Mouse (Mus musculus) heart, embryonic 13.5 days (tissue): Measurements from ENCODE around the gene Rars2. TPM values are rescaled to one million over a fixed set of nuclear protein-coding genes. Genes with fewer than 3 reads are reported as not detected.
A peak's percentile ranks its signal among the peaks of the same experiment; 100 is the strongest.

Source experiments
- ATAC-seq: fragments of 200-750 bp; cut with Nextera tagmentation; 2 replicates; pipeline ENCODE4 v1.8.0; 2017; ENCODE audit warnings: moderate TSS enrichment; ENCODE audit not compliant: insufficient number of reproducible peaks, low FRiP score, low TSS enrichment; ENCODE audit errors: extremely low read depth
- H3K27ac ChIP-seq: fragments of 300-500 bp; sonication (generic); replicated peaks from 2 replicates; pipeline ENCODE4 v1.5.1; 2015; ENCODE audit warnings: moderate library complexity, mild to moderate bottlenecking, inconsistent platforms
- H3K27me3 ChIP-seq: fragments of 300-500 bp; sonication (generic); replicated peaks from 2 replicates; pipeline ENCODE4 v1.6.1; 2015; ENCODE audit warnings: mild to moderate bottlenecking, inconsistent platforms
- H3K36me3 ChIP-seq: fragments of 300-500 bp; sonication (generic); 2 replicates; pipeline ENCODE4 v1.6.1; 2015; ENCODE audit warnings: mild to moderate bottlenecking, inconsistent platforms
- H3K4me1 ChIP-seq: fragments of 300-500 bp; sonication (generic); 2 replicates; pipeline ENCODE4 v1.6.1; 2015; ENCODE audit warnings: inconsistent platforms
- H3K4me2 ChIP-seq: fragments of 300-500 bp; sonication (generic); 2 replicates; pipeline ENCODE4 v1.6.1; 2015; ENCODE audit warnings: inconsistent platforms, mild to moderate bottlenecking, moderate library complexity
- H3K4me3 ChIP-seq: fragments of 300-500 bp; sonication (generic); 2 replicates; pipeline ENCODE4 v1.5.1; 2015; ENCODE audit warnings: moderate library complexity, mild to moderate bottlenecking, inconsistent platforms
- H3K9ac ChIP-seq: fragments of 300-500 bp; sonication (generic); 2 replicates; pipeline ENCODE4 v1.6.1; 2015; ENCODE audit warnings: inconsistent platforms, mild to moderate bottlenecking, moderate library complexity
- H3K9me3 ChIP-seq: fragments of 300-500 bp; sonication (generic); 2 replicates; pipeline ENCODE4 v1.6.1; 2016; ENCODE audit warnings: inconsistent platforms
- WGBS: fragments of 180-500 bp; shearing (Covaris S2); methylation state at CpG from one replicate; pipeline ENCODE4 v1.1.7; 2015; ENCODE audit warnings: mixed read lengths; 5-methylcytosine and 5-hydroxymethylcytosine counted together
- polyA plus RNA-seq: library from polyadenylated mRNA; unstranded; fragments of >200 nt; fragmentation: Nextera tagmentation; extraction: Ambion mirVana; gene quantifications from 2 replicates; pipeline ENCODE4 v1.2.1, GENCODE M21; 2015

The Rars2 gene
- polyA plus RNA-seq, 1 experiment from 2014 or later = 44.6 TPM

DNA sequence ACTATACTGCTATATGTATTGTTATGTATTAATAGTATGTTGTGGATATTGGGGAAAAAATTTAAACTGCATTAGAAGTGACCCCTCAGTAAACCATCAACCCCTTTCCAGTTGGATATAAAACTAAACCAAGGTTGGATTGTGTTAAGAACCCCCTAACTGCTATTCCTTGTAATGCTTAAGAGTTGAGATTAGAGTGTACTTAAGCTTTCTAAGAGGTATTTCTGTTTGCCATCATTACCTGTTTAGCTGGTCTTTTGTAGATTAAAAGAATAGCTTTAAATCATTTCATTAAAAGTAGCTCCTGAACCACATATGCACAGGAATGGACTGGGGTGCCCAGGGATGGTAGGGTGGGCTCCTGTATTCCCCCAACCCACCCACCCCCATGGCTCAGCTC, 30.0 kb downstream of the Rars2 start:
- H3K4me3 ChIP-seq = no peak overlapping the region
- peaks cover 66% of the 10 kb centered on the region for H3K36me3 ChIP-seq
- H3K9ac ChIP-seq = no peak overlapping the region
- H3K4me2 ChIP-seq = no peak overlapping the region
- no peaks in the 10 kb centered on the region for H3K4me1 ChIP-seq
- no peak overlapping the region for H3K27ac ChIP-seq
- no peak for ATAC-seq
- no peaks in the 10 kb centered on the region for H3K9me3 ChIP-seq
- no peaks in the 10 kb centered on the region for H3K27me3 ChIP-seq

DNA sequence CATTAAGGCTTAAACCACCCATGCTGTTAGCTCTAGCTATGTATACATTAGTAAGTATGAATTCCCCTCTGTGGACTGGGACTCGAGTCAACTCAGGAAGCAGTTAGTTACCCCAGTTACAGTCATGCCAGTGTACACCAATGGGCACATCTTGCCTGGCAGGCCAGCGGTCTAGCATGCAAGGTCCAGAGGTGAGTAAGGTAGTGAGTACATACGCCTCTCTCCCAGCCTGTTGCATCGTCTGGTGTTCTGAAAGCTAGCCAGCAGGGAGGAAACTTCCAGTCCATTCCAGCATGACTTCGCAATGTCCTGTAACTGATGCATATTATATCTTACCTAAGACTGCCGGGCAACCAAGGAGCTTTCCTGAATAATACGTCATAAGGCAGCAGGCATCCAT, 38.4 kb downstream of the Rars2 start:
- no peak for ATAC-seq
- H3K9ac ChIP-seq = no peak overlapping the region
- 88% methylated on average over 7 of the region's 7 CpGs for WGBS
- no peaks in the 10 kb centered on the region for H3K4me1 ChIP-seq
- H3K27ac ChIP-seq = no peak overlapping the region
- no peaks in the 10 kb centered on the region for H3K9me3 ChIP-seq
- H3K27me3 ChIP-seq = no peaks in the 10 kb centered on the region
- peaks cover 74% of the 10 kb centered on the region for H3K36me3 ChIP-seq
- no peak overlapping the region for H3K4me3 ChIP-seq
- H3K4me2 ChIP-seq = no peak overlapping the region

DNA sequence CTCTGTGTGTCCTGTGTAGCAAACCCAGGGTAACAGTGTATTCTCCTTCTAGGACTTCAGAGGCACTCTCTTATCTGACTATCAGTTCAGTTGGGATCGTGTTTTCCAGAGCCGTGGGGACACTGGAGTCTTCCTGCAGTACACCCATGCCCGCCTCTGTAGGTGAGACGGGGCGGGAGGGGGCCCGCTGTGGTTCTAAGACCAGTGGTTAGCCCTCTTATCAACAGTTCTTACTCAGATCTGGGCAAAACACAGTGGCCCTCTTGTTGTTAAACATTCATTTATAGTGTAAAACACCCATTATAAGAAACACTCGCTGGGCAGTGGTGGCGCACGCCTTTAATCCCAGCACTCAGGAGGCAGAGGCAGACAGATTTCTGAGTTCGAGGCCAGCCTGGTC, 41.3 kb downstream of the Rars2 start:
- Histone ChIP-seq H3K4me2 (no peak overlapping the region), H3K9me3 (no peaks in the 10 kb centered on the region), H3K4me1 (no peaks in the 10 kb centered on the region), H3K4me3 (no peak overlapping the region), H3K9ac (no peak overlapping the region), H3K36me3 (peaks cover 91% of the 10 kb centered on the region), H3K27me3 (no peaks in the 10 kb centered on the region), H3K27ac (no peak overlapping the region)
- WGBS = 88% methylated on average over 10 of the region's 10 CpGs
- no peak for ATAC-seq

DNA sequence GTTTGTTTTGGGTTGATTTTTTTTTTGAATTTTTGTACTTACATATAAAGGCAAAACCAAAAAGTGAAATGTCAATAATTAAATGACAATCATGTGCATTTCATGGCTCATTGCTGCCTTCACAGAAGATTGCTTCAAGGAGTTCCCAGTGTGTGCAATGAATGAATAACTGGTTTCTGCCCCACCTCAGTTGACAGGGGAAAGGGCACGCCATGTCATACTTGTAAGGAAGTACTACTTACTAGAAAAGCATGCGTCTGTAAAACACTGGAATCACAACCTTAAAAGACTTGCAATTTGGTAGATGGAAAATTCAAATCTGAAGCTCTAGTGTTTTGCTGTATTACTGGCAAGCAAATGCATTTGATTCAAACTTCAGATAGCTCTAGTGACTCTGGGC, 44.3 kb downstream of the Rars2 start:
- WGBS = 82% methylated on average over 2 of the region's 2 CpGs
- ATAC-seq = no peak

DNA sequence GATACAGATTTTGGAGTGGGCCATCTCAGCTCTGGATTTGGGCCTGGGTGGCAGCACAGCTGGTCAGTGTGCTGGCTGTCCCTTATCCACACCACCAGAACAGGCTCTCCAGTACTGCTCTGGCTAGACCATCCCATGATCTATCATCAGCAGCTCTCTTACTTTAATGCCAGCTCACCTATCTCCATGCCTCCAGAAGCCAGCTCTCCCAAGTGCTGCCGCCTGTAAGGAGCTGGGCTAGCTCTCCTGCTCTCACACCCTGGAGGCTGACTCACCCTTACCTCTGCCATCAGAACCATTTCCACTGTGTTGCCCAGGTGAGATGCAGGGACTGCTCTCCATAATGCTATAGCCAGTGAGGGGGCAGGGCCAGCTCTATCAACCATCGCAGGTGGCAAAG, 46.8 kb downstream of the Rars2 start:
- H3K4me2 ChIP-seq = no peak overlapping the region
- H3K9ac ChIP-seq = no peak overlapping the region
- 98% methylated on average over 2 of the region's 2 CpGs for WGBS
- H3K4me1 ChIP-seq = no peaks in the 10 kb centered on the region
- no peaks in the 10 kb centered on the region for H3K9me3 ChIP-seq
- no peak overlapping the region for H3K27ac ChIP-seq
- no peaks in the 10 kb centered on the region for H3K27me3 ChIP-seq
- H3K36me3 ChIP-seq = peaks cover 91% of the 10 kb centered on the region
- no peak overlapping the region for H3K4me3 ChIP-seq
- no peak for ATAC-seq

More for the DNA sequence above, 44.3 kb downstream of the Rars2 start:
- Histone ChIP-seq H3K4me3 (no peak overlapping the region), H3K27ac (no peak overlapping the region), H3K9me3 (no peaks in the 10 kb centered on the region), H3K9ac (no peak overlapping the region), H3K4me2 (no peak overlapping the region), H3K4me1 (no peaks in the 10 kb centered on the region), H3K27me3 (no peaks in the 10 kb centered on the region), H3K36me3 (peaks cover 90% of the 10 kb centered on the region)

DNA sequence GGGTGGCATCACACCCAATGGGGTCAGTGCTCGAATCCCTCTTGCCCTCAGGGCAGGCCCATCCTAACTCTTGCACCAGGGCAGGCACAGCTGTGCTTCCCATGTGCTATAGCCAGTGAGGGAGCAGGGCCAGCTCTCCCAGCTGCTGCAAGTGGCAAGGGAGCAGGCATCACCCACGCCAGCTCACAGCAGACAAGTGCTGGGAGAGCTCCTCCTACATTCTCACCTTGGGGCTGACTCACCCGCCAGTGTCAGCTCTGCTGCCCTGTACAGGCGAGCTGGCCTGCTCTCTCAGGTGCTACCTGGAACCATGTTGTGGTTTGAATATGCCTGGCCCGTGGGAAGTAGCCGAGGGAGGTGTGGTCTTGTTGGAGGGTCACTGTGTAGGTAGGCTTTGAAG, 47.2 kb downstream of the Rars2 start:
- Histone ChIP-seq H3K27me3 (no peaks in the 10 kb centered on the region), H3K27ac (no peak overlapping the region), H3K9ac (no peak overlapping the region), H3K9me3 (no peaks in the 10 kb centered on the region), H3K4me1 (no peaks in the 10 kb centered on the region), H3K4me2 (no peak overlapping the region), H3K36me3 (peaks cover 91% of the 10 kb centered on the region), H3K4me3 (no peak overlapping the region)
- 83% methylated on average over 6 of the region's 6 CpGs for WGBS
- no peak for ATAC-seq

DNA sequence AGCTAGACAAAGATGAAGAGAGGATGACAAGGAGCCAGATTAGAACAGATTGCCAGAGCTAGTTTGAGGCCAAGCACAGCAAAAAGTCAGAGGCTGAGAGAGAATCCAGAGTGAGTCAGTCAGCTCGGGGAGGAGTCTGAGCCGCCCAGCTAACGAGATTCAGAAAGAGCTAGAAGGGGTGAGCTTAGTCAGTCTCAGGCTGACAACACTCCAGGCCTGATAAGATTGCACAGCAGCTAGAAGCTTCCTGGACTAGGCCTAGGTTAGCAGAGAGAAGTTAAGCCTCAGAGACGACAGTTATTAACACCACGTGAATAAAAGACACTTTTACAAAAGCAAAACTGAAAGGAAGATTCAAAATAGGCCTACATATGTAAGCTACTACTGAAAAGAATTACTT, 53.2 kb downstream of the Rars2 start:
- no peak overlapping the region for H3K4me3 ChIP-seq
- H3K9me3 ChIP-seq = no peaks in the 10 kb centered on the region
- no peak overlapping the region for H3K9ac ChIP-seq
- no peak overlapping the region for H3K4me2 ChIP-seq
- ATAC-seq = no peak
- 70% methylated on average over 5 of the region's 5 CpGs for WGBS
- H3K36me3 ChIP-seq = peaks cover 65% of the 10 kb centered on the region
- no peaks in the 10 kb centered on the region for H3K27me3 ChIP-seq
- no peaks in the 10 kb centered on the region for H3K4me1 ChIP-seq
- no peak overlapping the region for H3K27ac ChIP-seq

DNA sequence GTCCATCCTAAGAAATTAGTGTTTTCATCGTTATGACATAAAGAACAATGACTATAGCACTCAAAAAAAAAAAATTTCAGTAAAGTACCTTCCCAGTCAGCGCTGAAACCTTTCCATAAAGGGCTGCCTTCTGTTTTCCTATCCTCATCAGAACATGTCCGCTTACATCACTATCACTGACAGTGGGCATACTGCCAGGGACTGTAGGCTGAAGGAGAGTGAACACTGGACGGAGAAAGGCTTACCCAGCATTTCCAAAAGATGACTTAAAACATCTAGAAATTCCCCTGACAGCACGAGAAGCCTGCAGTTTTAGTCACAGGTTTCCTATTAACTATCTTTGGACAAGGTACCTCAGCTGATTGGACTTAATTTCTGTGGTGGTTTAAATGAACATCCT, 59.0 kb downstream of the Rars2 start:
- no peak overlapping the region for H3K4me2 ChIP-seq
- peaks cover 8% of the 10 kb centered on the region for H3K4me1 ChIP-seq
- no peak overlapping the region for H3K4me3 ChIP-seq
- H3K9me3 ChIP-seq = no peaks in the 10 kb centered on the region
- no peak for ATAC-seq
- no peak overlapping the region for H3K27ac ChIP-seq
- peaks cover 48% of the 10 kb centered on the region for H3K36me3 ChIP-seq
- no peaks in the 10 kb centered on the region for H3K27me3 ChIP-seq
- 61% methylated on average over 5 of the region's 5 CpGs for WGBS
- H3K9ac ChIP-seq = no peak overlapping the region

DNA sequence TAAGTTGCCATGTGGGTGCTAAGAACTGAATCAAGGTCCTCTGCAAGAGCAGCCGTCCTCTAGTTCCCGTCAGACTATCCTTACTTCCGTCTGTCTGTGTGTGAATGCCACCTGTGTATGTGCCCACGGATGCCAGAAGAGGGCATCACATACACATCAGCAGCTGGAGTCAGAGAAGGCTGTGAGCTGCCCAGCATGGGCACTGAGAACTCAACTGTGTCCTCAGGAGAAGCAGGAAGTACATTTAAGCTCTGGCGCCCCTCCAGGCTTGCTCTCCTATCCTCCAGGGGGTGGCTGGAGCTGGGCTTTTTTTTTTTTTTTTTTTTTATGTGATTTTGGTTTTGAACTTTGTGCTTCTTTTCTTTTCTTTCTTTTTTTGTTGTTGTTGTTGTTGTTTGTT, 65.8 kb downstream of the Rars2 start:
- peaks cover 46% of the 10 kb centered on the region for H3K36me3 ChIP-seq
- H3K4me2 ChIP-seq = no peak overlapping the region
- no peak for ATAC-seq
- no peaks in the 10 kb centered on the region for H3K9me3 ChIP-seq
- H3K4me1 ChIP-seq = peaks cover 4% of the 10 kb centered on the region
- H3K4me3 ChIP-seq = no peak overlapping the region
- no peak overlapping the region for H3K9ac ChIP-seq
- H3K27me3 ChIP-seq = no peaks in the 10 kb centered on the region
- H3K27ac ChIP-seq = no peak overlapping the region
- 84% methylated on average over 5 of the region's 5 CpGs for WGBS

DNA sequence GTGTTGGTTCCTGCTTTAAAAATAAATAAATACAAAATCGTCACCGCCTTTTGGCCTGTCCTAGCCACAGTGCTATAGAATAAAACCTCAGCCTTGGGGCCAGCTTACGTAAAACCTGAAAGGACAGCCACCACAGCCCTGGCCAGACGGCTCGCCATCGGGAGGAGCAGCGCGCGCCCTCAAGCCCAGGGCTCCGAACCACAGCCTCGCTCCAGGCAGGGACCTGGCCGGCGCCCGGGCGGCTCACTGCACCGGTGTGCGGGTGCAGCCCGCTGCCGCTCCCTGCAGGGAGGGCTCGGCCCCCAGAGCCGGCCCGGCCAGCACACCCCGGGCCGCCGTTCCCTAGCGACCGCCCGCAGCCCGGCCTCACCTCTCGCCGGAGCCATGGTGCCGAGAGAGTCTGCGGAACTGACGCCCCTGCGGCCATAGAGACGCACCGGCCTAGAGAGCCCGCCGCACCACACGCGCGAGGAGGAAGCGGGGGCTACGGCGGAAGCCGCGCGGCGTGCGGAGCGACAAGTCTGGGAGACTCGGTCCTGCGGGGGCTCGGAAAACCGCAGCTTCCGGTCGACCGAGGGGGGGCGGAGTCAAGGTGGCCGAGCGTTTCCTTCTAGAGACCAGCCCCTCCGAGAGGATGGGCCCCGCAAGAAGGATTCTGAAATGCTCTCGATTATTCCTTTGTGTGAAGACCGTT, 72.3 kb downstream of the Rars2 start, which contains the start of gene Slc35a1:
TSS of gene Slc35a1 (minus strand) at position 565 of the 694 bp plus-strand sequence.
- Histone ChIP-seq H3K4me3 (peak within 1 kb of the TSS; percentile 94), H3K27ac (peak within 1 kb of the TSS; percentile 96), H3K36me3 (peaks cover 13% of the 10 kb centered on the region), H3K9me3 (no peaks in the 10 kb centered on the region), H3K9ac (peak within 1 kb of the TSS; percentile 97), H3K27me3 (no peaks in the 10 kb centered on the region), H3K4me2 (peak within 1 kb of the TSS; percentile 75), H3K4me1 (peaks cover 11% of the 10 kb centered on the region)
- under 1% methylated on average over 65 of the region's 65 CpGs for WGBS
- peak; percentile 93 for ATAC-seq

DNA sequence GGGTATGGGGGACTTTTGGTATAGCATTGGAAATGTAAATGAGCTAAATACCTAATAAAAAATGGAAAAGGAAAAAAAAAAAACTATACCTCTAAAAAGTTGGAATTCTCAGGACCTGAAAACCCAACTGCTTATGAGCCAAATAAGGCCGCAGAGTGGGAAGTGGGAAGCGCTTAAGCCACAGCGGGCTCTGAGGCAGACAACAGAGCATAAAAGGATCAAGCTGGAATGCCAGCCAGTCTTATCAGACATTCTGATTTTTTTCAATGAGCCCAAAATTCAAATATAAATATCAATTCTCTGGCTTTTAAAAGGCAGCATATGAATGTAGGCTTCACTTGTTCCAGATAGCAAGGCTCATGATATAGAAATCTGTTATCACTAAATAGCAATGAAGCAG, 73.3 kb downstream of the Rars2 start:
- peaks cover 3% of the 10 kb centered on the region for H3K36me3 ChIP-seq
- no peaks in the 10 kb centered on the region for H3K27me3 ChIP-seq
- H3K4me1 ChIP-seq = peaks cover 11% of the 10 kb centered on the region
- no peak for ATAC-seq
- H3K4me3 ChIP-seq = peak overlapping the region; percentile 10; the same call in 1 of the 2 replicates
- H3K9me3 ChIP-seq = no peaks in the 10 kb centered on the region
- WGBS = 60% methylated on average over 3 of the region's 3 CpGs
- peak overlapping the region; percentile 75 for H3K4me2 ChIP-seq
- peak overlapping the region; percentile 9; the same call in 1 of the 2 replicates for H3K27ac ChIP-seq
- no peak overlapping the region for H3K9ac ChIP-seq

DNA sequence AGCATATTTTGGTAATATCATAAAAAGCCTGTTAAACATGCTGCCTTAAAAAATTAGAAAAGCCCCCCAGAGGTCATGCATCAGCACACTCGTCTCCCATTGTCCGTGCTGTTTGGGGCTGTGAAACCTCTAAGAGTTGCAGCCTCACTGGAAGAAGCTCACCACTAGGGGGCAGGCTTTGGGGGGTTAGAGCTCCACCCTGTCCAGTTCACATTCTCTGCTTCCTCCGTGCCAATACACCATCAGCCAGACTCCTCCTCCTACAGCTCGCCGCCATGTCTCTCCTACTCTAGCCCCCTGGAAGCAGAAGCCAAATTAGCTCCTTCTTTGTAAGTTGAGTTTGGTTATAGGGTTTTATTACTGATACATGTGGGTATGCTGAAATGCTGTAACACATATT, 86.8 kb downstream of the Rars2 start:
- no peak overlapping the region for H3K9ac ChIP-seq
- no peaks in the 10 kb centered on the region for H3K36me3 ChIP-seq
- no peak for ATAC-seq
- 64% methylated on average over 5 of the region's 5 CpGs for WGBS
- no peaks in the 10 kb centered on the region for H3K9me3 ChIP-seq
- no peak overlapping the region for H3K4me3 ChIP-seq
- no peak overlapping the region for H3K27ac ChIP-seq
- no peak overlapping the region for H3K4me2 ChIP-seq
- H3K27me3 ChIP-seq = no peaks in the 10 kb centered on the region
- H3K4me1 ChIP-seq = no peaks in the 10 kb centered on the region
